ENCODE assay signal across 18 mouse cellular contexts in the genomic region with DNA sequence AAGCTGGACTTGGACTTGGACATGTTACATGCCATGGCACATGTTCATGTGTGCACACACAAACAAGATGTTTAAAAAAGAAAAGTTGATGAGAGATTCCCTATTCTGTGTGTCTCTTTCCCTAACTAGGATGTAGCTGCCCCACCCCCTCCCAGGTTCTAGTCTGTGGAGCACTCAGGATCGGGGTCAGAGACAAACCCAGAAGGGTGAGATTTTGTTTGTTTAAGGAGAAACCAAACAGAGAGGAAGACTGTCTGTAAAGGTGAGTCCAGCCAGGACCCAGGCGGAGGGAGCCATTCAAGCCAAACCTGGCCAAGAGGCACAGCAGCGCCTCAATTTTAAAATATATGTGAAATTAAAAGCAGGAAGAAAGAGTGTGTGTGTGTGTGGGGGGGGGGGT.
"Had no signal": no experiment of that assay in that cellular context is flagged by ENCODE, and none has a peak within 500 bp of the region (broad histone marks: within the 10 kb centered on the region; RNA-seq: fewer than 3 reads in every experiment).

No protein-coding gene starts in this region.

- H3K27me3 ChIP-seq: lung, embryonic 15.5 days; stomach, embryonic 15.5 days had no signal

- H3K4me2 ChIP-seq: limb, embryonic 13.5 days; lung, embryonic 15.5 days; midbrain, embryonic 11.5 days; stomach, embryonic 15.5 days had no signal

- ATAC-seq: inflammation-experienced regulatory T-cells, adult 6 months had no signal

- H3K9ac ChIP-seq: lung, embryonic 15.5 days; stomach, embryonic 15.5 days had no signal

- H3K9me3 ChIP-seq: limb, embryonic 10.5 days; limb, embryonic 13.5 days; lung, embryonic 15.5 days; stomach, embryonic 15.5 days had no signal

- DNase-seq: kidney, adult 18-20 months; kidney, adult 9 months; kidney, postnatal 14 days; kidney, postnatal 4 days; lung, adult 18-20 months; lung, postnatal 10 days; lung, postnatal 4 days; midbrain, embryonic 14.5 days; right cerebral cortex, adult 18-20 months; right cerebral cortex, postnatal 25 days; spleen, adult 18-20 months; thymus, postnatal 25 days had no signal

- H3K27ac ChIP-seq: limb, embryonic 10.5 days; limb, embryonic 13.5 days; lung, embryonic 15.5 days; stomach, embryonic 15.5 days had no signal

- H3K4me3 ChIP-seq: limb, embryonic 10.5 days; limb, embryonic 13.5 days; lung, embryonic 15.5 days; stomach, embryonic 15.5 days had no signal
